Mouse (Mus musculus): Measurements from ENCODE around the gene Cnbd2. TPM values are rescaled to one million over a fixed set of nuclear protein-coding genes. Genes with fewer than 3 reads are reported as not detected.

Cnbd2 gene
- polyA plus RNA-seq, 1 experiment, result 2.5 TPM

DNA sequence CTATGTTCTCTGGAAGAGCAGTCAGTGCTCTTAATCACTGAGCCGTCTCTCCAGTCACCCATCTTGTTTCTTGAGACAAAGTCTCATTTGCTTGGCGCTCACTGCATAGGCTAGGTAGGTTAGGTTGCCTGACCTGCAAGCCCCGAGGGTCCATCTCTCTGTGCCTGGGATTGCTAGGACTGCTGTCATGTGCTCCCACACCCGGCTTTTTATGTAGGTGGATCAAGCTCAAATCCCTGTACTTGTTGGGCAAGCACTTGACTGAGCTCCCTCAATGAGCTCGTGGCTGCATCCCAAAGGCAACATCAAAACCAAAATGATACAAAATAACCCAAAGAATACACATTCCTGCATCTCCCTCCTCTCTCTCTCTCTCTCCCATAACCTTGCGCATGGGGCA, 9.4 kb downstream of the Cnbd2 start:
- Histone ChIP-seq H3K4me1 (ENCODE audit: control insufficient read depth, insufficient read depth, low read length) (no peaks in the 10 kb centered on the region), H3K36me3 (ENCODE audit: control insufficient read depth, insufficient read depth, low read length) (no peaks in the 10 kb centered on the region), H3K27me3 (replicated peaks; ENCODE audit: control insufficient read depth, insufficient read depth, low read length) (no peaks in the 10 kb centered on the region), H3K4me3 (ENCODE audit: insufficient read depth, low read depth, low read length) (no peak overlapping the region), H3K27ac (ENCODE audit: insufficient read depth, low read depth, low read length) (no peak overlapping the region)
- WGBS, result 89% methylated on average over 6 of the region's 6 CpGs
- no peak for TF ChIP-seq POLR2A (IDR thresholded peaks at IDR 0.05; ENCODE audit: low read depth, low read length)
- no peak for TF ChIP-seq CTCF (conservative IDR thresholded peaks at IDR 0.05; ENCODE audit: insufficient read depth, insufficient read length, low read depth, low read length)
- DNase-seq, result no peak

DNA sequence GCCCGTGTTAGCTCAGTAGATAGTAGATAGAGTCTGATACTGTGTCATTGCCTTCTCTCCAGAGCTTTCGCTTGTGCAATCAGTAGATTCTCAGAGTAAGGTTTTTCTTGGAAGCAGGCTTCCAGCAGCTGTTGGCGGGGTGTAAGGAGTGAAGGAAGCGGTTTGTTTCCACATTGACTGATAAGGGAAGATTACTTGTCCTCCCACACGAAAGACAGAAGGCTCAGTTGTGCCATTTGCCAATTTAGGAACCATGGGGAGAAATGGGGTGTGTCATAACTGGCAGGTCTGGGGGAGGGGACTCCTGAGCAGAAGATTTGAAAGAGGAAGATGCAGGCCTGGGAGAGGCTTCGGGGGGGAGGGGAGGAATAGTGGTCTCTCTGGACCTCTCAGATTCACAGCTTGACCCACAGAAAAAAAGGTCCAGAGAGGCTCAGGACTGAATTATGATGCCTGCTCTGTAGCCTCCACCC, 12.1 kb downstream of the Cnbd2 start:
- no peaks in the 10 kb centered on the region for H3K27me3 ChIP-seq (replicated peaks; ENCODE audit: control insufficient read depth, insufficient read depth, low read length)
- WGBS, result 55% methylated on average over 6 of the region's 6 CpGs
- TF ChIP-seq POLR2A (IDR thresholded peaks at IDR 0.05; ENCODE audit: low read depth, low read length) (no peak), CTCF (conservative IDR thresholded peaks at IDR 0.05; ENCODE audit: insufficient read depth, insufficient read length, low read depth, low read length) (no peak)
- no peak overlapping the region for H3K4me3 ChIP-seq (ENCODE audit: insufficient read depth, low read depth, low read length)
- H3K36me3 ChIP-seq (ENCODE audit: control insufficient read depth, insufficient read depth, low read length), result no peaks in the 10 kb centered on the region
- H3K27ac ChIP-seq (ENCODE audit: insufficient read depth, low read depth, low read length), result peak overlapping the region; percentile 49; the same call in 1 of the 2 replicates
- H3K4me1 ChIP-seq (ENCODE audit: control insufficient read depth, insufficient read depth, low read length), result no peaks in the 10 kb centered on the region
- peak; percentile 53 for DNase-seq

DNA sequence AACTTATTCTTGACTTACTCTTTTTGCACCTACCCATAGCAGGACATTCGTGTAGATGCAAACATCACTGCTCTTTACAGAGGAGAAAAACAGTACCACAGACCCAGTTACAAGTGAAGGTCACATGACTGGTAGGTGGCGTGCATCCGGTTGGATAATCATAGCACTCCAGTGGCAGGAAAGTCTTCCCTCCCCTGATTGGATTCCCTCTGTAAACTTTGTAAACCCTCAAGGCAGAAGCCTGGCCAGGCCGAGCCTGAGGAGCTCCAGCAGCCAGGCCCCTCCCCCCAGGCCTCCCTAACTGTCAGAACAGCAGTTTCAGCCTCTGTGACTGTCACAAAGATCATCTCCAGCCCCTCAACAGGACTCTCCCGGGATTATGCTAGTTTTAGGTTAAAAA, 12.6 kb downstream of the Cnbd2 start:
- TF ChIP-seq POLR2A (IDR thresholded peaks at IDR 0.05; ENCODE audit: low read depth, low read length) (no peak), CTCF (conservative IDR thresholded peaks at IDR 0.05; ENCODE audit: insufficient read depth, insufficient read length, low read depth, low read length) (no peak)
- peak; percentile 52 for DNase-seq
- 29% methylated on average over 5 of the region's 5 CpGs for WGBS
- Histone ChIP-seq H3K27ac (ENCODE audit: insufficient read depth, low read depth, low read length) (peak overlapping the region; percentile 49; the same call in 1 of the 2 replicates), H3K4me3 (ENCODE audit: insufficient read depth, low read depth, low read length) (no peak overlapping the region), H3K27me3 (replicated peaks; ENCODE audit: control insufficient read depth, insufficient read depth, low read length) (no peaks in the 10 kb centered on the region), H3K4me1 (ENCODE audit: control insufficient read depth, insufficient read depth, low read length) (no peaks in the 10 kb centered on the region), H3K36me3 (ENCODE audit: control insufficient read depth, insufficient read depth, low read length) (no peaks in the 10 kb centered on the region)

DNA sequence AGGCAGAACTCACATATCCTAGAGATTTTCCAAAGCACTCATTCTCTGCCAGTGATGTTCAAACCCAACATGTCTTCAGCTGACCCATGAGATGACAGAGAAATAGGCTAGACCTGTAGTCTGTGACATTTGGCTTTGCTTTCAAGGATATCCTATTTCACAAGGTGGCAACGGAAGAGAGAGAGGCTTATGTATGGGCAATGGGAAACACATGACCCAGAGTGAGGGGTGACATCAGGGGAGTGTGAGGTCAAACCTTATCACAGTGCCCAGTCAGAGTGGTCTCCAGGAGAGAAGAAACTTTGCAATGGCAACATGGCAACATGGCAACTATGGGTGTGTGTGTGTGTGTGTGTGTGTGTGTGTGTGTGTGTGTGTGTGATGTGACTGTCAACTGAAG, 18.6 kb downstream of the Cnbd2 start:
- TF ChIP-seq POLR2A (IDR thresholded peaks at IDR 0.05; ENCODE audit: low read depth, low read length) (no peak), CTCF (conservative IDR thresholded peaks at IDR 0.05; ENCODE audit: insufficient read depth, insufficient read length, low read depth, low read length) (no peak)
- no peak overlapping the region for H3K27ac ChIP-seq (ENCODE audit: insufficient read depth, low read depth, low read length)
- no peak overlapping the region for H3K4me3 ChIP-seq (ENCODE audit: insufficient read depth, low read depth, low read length)
- WGBS, result 76% methylated on average over 1 of the region's 1 CpGs
- no peaks in the 10 kb centered on the region for H3K27me3 ChIP-seq (replicated peaks; ENCODE audit: control insufficient read depth, insufficient read depth, low read length)
- no peaks in the 10 kb centered on the region for H3K4me1 ChIP-seq (ENCODE audit: control insufficient read depth, insufficient read depth, low read length)
- no peaks in the 10 kb centered on the region for H3K36me3 ChIP-seq (ENCODE audit: control insufficient read depth, insufficient read depth, low read length)
- DNase-seq, result no peak

DNA sequence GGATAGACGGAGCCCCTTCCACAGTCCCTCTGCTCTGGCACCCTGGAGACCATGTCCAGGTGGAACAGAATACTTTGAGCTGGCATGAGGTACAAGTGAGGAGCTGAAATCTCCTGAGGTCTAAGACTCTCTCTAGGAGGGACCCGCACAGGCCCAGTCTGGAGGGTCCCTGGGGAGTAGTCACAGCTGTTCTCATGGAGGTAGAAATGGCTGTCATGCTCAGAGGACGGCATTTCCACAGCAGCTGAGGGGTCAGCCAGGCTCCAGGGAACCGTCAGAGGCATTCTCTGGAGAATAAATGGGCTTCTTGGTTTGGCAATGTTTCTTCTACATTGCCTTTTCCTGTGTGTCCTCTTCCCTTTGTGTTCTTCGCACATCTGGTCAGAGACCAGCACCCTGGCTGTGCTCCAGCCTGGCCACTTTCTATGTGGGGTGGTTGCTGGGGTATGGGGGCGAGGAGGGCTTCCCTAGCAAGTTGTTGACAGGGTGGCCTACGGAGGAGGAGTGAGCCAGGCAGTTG, 19.4 kb downstream of the Cnbd2 start:
- H3K27ac ChIP-seq (ENCODE audit: insufficient read depth, low read depth, low read length), result no peak overlapping the region
- 80% methylated on average over 7 of the region's 7 CpGs for WGBS
- no peak for DNase-seq
- no peak overlapping the region for H3K4me3 ChIP-seq (ENCODE audit: insufficient read depth, low read depth, low read length)
- H3K27me3 ChIP-seq (replicated peaks; ENCODE audit: control insufficient read depth, insufficient read depth, low read length), result no peaks in the 10 kb centered on the region
- TF ChIP-seq POLR2A (IDR thresholded peaks at IDR 0.05; ENCODE audit: low read depth, low read length) (no peak), CTCF (conservative IDR thresholded peaks at IDR 0.05; ENCODE audit: insufficient read depth, insufficient read length, low read depth, low read length) (no peak)
- H3K36me3 ChIP-seq (ENCODE audit: control insufficient read depth, insufficient read depth, low read length), result no peaks in the 10 kb centered on the region
- H3K4me1 ChIP-seq (ENCODE audit: control insufficient read depth, insufficient read depth, low read length), result no peaks in the 10 kb centered on the region

DNA sequence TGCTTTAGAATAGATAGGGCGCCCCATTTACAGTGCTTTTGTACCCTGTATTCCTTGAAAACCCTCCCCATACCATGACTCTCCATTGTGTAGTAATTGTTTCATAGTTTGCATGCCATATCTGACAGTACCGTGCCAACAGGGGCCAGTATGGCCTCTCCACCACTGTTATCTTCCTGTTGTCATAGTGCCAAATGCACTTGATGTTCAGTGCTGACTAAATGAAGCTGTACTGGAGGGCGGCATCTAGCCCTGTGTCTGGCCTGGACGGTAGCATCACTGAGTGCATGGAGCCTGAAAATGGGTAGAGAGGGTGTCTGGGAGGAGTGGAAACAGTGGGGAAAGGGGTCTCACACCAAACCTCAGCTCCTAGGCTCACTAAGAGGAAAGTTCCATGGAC, 28.0 kb downstream of the Cnbd2 start:
- 90% methylated on average over 4 of the region's 4 CpGs for WGBS
- TF ChIP-seq POLR2A (IDR thresholded peaks at IDR 0.05; ENCODE audit: low read depth, low read length), result no peak
- TF ChIP-seq CTCF (conservative IDR thresholded peaks at IDR 0.05; ENCODE audit: insufficient read depth, insufficient read length, low read depth, low read length), result no peak

DNA sequence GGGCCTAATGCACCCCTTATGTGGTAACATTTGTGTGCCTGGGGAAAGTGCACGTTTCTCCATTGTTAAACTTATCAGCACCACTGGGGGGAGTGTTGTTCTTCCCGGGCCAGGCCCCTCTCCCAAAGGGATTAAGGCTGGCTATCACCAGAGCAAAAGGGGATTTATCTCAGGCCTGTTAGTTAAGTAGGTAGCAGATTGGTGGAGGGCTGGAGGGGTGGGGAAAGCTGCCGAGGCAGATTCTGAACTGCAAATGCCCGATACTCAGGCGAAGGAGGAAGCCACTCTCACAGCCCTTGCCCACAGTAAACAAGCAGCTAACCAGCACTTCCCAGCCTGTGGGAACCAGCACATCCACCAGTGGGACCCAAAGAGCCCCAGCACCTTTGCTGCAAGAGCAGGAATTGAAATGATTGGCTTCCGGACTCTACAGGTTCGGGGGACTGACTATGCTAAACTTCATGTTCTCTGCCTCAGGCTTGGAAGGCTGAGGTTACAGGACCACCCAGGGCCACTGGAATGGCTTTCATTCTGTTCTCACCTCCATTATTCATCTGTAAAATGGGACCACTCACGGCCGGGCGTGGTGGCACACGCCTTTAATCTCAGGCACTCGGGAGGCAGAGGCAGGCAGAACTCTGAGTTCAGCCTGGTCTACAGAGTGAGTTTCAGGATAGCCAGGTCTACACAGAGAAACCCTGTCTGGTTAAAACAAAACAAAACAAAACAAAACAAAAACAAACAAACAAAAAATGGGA, 32.9 kb downstream of the Cnbd2 start:
- Histone ChIP-seq H3K36me3 (ENCODE audit: control insufficient read depth, insufficient read depth, low read length) (no peaks in the 10 kb centered on the region), H3K4me1 (ENCODE audit: control insufficient read depth, insufficient read depth, low read length) (no peaks in the 10 kb centered on the region), H3K27me3 (replicated peaks; ENCODE audit: control insufficient read depth, insufficient read depth, low read length) (no peaks in the 10 kb centered on the region), H3K27ac (ENCODE audit: insufficient read depth, low read depth, low read length) (no peak overlapping the region), H3K4me3 (ENCODE audit: insufficient read depth, low read depth, low read length) (no peak overlapping the region)
- peak; percentile 59 for DNase-seq
- 67% methylated on average over 12 of the region's 12 CpGs for WGBS
- no peak for TF ChIP-seq POLR2A (IDR thresholded peaks at IDR 0.05; ENCODE audit: low read depth, low read length)
- peak; percentile 43; the same call in 1 of the 2 replicates for TF ChIP-seq CTCF (conservative IDR thresholded peaks at IDR 0.05; ENCODE audit: insufficient read depth, insufficient read length, low read depth, low read length)

More for the DNA sequence above, 28.0 kb downstream of the Cnbd2 start:
- no peaks in the 10 kb centered on the region for H3K27me3 ChIP-seq (replicated peaks; ENCODE audit: control insufficient read depth, insufficient read depth, low read length)
- H3K27ac ChIP-seq (ENCODE audit: insufficient read depth, low read depth, low read length), result no peak overlapping the region
- no peaks in the 10 kb centered on the region for H3K4me1 ChIP-seq (ENCODE audit: control insufficient read depth, insufficient read depth, low read length)
- no peaks in the 10 kb centered on the region for H3K36me3 ChIP-seq (ENCODE audit: control insufficient read depth, insufficient read depth, low read length)
- H3K4me3 ChIP-seq (ENCODE audit: insufficient read depth, low read depth, low read length), result no peak overlapping the region
- no peak for DNase-seq

Data from kidney, adult 2 months (tissue).